Mouse (Mus musculus): ENCODE measurements around the gene Sprr2a1.
"Not testable (repeated sequence)": the region's sequence is repeated elsewhere in the genome, so short reads cannot be mapped to it uniquely, and the experiment has no call there.

Gene Sprr2a1

DNA sequence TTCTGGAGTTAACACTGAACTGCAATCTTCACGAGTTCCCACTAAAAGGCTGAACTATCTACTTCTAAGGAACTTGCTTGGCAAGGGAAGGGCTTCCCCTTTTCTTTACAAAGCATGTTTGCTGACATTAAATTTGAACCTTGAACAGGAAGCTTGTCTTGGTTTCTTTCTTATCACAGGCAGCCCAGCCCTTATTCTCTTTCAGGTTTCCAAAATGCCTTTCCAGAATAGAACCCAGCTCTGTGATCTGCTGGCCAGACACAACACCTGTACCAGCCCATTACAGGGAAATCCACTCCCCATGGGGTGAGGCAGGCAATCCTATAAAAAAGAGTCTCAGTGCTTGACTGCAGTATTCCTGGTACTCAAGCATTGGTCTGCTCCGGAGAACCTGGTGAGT lies at the start of gene Sprr2a1, which contains the start of gene Sprr2a2:
Sprr2a1 (plus strand) TSS at position 231 of the 400 bp plus-strand sequence.
Sprr2a2 (plus strand) TSS at position 352 of the 400 bp plus-strand sequence.
- DNase-seq (ENCODE audit: low read depth, low spot score) = not testable (repeated sequence)

DNA sequence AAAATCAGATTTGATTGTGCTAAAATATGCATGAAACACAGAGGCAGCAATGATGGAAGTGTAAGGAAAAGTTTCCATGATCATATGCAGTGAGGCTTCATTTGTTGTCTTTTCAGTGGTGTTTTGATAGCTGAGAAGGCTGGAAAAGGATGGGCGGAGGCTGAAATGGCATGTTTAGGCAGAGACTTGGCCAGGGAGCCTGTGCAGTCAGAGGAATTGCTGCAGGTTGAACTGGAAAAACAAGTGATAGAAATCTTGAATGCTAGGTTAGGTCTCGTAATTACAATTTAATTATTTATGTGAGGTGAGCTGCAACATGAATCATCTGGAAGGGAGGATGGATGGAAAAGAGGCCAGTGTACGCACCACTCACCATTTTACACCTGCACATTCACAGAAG lies 45.8 kb upstream of the Sprr2a1 start:
- DNase-seq (ENCODE audit: low read depth, low spot score) = no peak

DNA sequence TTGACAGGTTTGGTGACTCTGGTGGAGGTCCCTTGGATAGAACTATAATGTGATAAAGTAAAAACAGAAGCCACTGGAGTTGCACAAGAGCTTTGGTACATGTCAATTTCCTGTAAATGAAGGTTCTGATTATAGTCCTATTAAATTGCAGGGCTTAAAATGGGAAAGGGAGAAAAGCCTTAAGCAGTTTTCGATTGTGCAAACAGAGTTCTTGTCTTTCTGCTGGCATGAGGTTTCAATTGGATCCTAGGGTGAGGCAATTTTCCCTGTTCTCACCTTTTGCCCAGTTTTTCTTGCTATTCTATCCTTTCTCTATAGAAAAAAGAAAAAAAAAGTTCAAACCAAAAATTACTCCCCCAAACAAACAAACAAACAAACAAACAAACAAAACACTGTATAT lies 38.7 kb upstream of the Sprr2a1 start:
- no peak for DNase-seq (ENCODE audit: low read depth, low spot score)

DNA sequence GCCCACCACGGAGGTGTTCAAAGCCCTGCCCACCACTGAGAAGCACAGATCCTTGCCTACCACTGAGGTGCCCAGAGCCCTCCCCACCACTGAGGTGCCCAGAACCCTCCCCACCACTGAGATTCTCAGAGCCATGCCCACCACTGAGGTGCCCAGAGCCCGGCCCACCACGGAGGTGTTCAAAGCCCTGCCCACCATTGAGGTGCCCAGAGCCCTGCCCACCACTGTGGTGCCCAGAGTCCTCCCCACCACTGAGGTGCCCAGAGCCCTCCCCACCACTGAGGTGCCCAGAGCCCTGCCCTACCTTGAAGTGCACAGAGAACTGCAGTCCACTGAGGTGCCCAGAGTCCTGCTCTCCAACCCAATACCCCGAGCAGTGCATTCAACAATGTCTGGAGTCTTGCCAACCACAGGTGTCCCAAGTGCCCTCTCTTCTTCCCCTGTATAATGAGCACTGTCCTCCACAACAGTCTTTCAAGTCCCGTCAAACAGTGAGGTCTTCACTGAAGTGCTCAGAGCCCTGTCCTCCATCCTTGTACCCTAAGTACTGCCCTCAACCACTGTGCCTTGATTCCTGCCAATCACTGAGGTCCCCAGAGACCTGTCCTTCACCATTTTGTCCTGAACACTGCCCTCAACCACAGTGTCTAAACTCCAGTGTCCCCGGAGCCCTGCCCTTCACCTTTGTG lies 19.9 kb upstream of the Sprr2a1 start:
- DNase-seq (ENCODE audit: low read depth, low spot score) = no peak

DNA sequence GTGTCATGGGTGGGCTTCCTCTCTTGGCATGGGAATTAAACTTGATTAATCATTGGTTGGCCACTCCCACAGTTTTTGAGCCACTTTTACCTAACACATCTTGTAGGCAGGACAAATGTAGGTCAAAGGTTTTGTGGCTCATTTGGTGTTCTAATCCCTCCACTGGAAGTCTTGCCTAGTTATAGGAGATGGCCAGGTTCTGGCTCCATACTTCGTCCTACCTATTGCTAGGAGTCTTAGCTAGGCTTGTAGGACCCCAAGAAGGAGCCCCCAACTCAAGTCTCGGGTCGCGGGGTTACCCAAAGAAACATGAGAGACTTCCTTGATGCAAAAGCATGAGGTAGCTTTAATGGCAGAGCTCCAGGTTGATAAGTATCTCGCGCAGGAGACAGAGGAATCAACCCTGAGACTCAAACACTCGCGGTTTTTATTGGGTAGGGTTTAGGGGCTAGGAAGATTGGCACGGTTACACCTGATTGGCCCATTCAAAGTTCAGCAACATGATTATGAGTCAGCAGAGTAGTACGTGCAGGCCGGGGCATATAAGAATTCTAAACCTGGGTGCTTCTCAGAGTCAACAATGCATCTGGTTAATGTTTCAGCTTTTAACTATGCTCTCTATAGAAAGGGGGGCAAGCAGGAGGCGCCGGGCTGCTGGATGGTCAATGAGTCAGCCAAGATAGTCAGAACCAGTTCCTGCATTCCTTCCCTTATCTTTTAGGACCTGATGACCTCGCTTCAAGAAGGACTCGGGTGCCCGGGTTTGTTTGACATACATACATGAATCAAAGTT lies 4.3 kb upstream of the Sprr2a1 start:
- DNase-seq (ENCODE audit: low read depth, low spot score) = not testable (repeated sequence)

DNA sequence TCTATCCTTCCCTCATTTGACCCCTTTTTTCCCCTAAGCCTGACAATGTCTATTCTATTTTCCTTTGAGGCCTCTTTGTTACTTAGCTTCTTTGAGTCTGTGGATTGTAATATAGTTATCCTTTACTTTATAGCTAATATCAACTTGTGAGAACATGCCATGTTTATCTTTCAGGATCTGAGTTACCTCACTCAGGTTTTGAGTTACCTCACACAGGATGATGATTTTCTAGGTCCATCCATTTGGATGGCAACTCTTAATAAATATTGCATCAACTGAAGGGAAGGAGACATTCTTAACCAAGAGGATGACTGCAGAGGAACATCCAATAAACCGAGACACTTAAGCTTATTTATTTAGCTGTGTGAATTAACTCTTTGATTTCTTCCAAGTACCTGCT lies 3.5 kb upstream of the Sprr2a1 start:
- DNase-seq (ENCODE audit: low read depth, low spot score) = not testable (repeated sequence)

DNA sequence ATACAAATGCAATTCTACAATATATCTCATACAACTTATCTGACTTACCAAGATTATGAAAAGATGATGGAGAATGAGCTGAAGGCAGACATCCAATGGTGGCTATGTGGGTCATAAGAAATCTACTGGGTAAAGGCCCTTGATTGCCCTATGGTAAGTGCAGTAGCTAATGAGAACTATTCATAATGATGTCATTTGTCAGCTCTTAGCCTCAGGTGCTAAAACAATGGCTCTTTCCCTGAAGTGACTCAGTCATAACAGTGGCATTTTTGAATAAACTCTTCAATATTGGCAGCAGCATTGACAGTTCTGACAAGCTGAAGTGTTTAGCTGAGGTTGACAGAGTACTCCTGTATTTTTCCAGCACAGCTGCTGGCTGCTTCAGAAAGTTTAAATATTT lies 1.9 kb upstream of the Sprr2a1 start:
- not testable (repeated sequence) for DNase-seq (ENCODE audit: low read depth, low spot score)

DNA sequence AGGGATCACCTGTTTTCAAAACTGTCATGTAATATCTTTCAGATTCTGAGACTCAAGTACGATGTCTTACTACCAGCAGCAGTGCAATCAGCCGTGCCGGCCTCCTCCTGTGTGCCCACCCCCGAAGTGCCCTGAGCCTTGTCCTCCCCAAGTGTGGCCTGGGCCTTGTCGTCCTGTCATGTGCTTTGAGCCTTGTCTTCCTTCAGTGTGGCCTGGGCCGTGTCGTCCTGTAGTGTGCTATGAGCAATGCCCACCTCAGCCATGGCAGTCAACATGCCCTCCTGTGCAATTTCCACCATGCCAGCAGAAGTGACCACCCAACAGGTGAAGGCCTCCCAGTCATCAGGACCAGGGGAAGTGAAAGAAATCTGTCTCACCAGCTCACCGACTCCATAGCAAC lies 3.4 kb downstream of the Sprr2a1 start:
- not testable (repeated sequence) for DNase-seq (ENCODE audit: low read depth, low spot score)

DNA sequence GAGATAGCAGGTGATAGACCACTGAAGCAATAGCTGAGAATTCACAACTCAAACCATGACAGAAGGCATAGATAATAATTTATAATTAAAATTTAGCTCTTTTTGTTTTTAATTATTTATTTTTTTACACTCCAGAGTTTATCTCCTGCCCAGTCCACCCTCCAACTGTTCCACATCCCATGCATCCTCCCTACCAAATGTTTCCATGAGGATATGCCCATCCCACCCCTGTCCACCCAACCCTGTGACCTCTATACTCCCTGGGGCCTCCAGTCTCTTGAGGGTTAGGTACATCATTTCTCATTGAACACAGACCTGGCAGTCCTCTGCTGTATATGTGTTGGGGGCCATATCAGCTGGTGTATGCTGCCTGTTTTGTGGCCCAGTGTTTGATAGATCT lies 8.1 kb downstream of the Sprr2a1 start:
- not testable (repeated sequence) for DNase-seq (ENCODE audit: low read depth, low spot score)

DNA sequence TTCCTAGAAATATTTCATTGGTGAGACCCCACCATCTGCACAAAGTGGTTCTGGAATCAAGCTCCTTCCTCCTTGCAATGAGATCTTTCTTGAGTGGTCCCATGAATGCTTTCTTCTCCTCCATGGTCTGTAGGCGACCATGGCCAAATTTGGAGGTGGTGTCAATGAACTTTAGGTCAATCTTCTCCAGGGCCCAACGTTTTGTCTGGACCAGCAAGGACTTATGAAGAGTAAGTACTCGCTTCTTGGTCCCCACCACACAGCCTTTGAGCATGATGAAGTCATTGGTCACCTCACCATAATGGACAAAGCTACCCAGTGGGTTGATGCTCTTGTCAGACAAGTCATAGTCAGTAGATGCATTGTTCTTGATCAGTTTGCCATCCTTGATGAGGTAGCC lies 11.8 kb downstream of the Sprr2a1 start:
- DNase-seq (ENCODE audit: low read depth, low spot score) = not testable (repeated sequence)

DNA sequence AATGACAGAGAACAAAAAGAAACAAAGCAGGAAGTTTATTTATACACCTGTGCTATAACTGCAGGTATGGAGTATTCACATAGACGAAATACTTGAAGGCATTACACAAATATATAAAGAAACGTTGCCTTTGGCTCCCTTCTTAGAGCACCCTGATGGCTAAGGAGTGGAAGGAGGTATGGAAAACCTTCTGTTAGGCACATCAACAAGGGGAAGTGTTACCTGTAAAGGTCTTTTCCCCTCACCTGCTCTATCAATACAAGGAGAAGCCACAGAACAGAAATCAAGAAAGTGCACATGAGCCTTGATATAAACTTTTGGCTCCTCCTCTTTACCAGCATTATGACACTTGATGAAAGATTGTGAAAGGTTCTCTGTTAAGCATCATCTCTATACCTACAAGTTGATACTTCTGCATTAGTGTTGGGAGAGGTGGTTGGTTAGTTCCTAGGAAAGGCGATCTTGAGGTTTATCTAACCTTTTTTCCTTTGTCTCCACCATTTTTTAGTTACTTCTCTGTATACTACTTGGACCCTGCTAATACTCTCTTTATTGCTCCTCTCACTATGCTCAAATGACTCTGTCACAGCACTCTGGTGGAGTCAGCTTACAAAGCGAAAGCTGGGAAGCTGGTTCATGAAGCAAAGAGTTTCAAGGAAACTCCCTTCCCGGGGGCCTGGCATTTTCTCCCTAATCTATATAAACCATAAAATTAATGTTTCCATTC lies 21.0 kb downstream of the Sprr2a1 start:
- not testable (repeated sequence) for DNase-seq (ENCODE audit: low read depth, low spot score)

DNA sequence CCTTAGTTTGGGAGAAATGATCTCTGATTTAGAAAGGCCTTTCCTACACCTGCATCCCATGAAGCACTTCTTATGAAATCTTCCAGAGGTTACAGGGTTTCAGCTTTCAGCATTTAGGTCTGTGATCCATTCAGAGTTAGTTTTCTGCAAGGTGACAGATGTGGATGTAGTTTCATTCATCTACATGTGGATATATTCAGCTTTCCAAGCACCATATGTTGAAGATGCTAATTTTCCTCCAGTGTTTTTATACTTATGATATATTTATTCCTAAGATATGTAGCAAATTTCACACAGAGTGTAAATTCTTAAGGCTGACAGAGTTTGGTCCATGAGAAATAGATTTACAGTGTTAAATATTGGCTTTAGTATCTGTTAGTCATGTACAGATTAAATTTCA lies 23.1 kb downstream of the Sprr2a1 start:
- not testable (repeated sequence) for DNase-seq (ENCODE audit: low read depth, low spot score)

DNA sequence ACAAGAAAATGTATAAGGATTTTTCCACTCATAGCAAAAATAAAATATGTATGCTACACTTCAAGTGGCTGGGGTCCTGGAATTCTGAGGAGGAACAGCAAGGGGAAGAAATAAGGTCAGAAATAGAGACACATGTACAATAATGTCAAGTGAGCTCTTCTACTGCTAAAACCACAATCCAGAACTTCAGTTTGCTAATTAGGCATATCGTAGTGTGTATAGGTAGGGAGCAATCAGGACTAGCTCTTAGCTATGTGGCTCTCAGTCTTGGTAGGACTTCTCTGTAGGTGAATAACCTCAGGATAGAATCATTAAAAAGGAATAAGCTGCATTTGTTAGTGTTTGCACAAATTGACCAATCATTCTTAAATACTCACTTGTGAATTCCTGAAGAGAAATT lies 23.6 kb downstream of the Sprr2a1 start:
- DNase-seq (ENCODE audit: low read depth, low spot score) = not testable (repeated sequence)

DNA sequence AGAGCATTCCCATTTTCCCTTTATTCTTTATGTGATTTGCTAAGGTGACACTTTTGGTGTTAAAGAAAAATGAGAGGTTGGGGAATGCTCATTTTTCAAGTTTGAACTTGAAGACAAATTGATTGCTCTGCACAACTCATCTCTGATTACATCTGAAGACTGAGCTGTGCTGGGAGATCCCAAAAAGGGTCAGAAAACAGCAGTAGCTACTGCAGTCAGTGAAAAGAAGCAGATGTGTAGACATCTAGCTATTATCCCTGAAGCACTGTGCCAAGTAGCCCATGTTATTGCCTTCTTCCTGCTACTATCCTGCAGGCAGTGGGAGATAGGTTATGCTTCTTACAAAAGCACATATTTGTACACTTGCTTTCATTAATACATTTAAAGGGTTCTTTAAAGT lies 29.2 kb downstream of the Sprr2a1 start:
- not testable (repeated sequence) for DNase-seq (ENCODE audit: low read depth, low spot score)

DNA sequence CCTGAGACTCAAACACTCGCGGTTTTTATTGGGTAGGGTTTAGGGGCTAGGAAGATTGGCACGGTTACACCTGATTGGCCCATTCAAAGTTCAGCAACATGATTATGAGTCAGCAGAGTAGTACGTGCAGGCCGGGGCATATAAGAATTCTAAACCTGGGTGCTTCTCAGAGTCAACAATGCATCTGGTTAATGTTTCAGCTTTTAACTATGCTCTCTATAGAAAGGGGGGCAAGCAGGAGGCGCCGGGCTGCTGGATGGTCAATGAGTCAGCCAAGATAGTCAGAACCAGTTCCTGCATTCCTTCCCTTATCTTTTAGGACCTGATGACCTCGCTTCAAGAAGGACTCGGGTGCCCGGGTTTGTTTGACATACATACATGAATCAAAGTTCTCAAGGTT lies 30.6 kb downstream of the Sprr2a1 start:
- not testable (repeated sequence) for DNase-seq (ENCODE audit: low read depth, low spot score)

DNA sequence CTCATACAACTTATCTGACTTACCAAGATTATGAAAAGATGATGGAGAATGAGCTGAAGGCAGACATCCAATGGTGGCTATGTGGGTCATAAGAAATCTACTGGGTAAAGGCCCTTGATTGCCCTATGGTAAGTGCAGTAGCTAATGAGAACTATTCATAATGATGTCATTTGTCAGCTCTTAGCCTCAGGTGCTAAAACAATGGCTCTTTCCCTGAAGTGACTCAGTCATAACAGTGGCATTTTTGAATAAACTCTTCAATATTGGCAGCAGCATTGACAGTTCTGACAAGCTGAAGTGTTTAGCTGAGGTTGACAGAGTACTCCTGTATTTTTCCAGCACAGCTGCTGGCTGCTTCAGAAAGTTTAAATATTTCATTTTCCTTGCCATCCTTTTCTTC lies 32.9 kb downstream of the Sprr2a1 start:
- not testable (repeated sequence) for DNase-seq (ENCODE audit: low read depth, low spot score)

DNA sequence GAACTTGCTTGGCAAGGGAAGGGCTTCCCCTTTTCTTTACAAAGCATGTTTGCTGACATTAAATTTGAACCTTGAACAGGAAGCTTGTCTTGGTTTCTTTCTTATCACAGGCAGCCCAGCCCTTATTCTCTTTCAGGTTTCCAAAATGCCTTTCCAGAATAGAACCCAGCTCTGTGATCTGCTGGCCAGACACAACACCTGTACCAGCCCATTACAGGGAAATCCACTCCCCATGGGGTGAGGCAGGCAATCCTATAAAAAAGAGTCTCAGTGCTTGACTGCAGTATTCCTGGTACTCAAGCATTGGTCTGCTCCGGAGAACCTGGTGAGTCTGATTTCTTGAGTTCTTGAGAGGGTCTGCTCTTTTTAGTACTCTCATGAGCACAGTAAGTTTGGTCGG lies 34.9 kb downstream of the Sprr2a1 start:
- DNase-seq (ENCODE audit: low read depth, low spot score) = not testable (repeated sequence)

DNA sequence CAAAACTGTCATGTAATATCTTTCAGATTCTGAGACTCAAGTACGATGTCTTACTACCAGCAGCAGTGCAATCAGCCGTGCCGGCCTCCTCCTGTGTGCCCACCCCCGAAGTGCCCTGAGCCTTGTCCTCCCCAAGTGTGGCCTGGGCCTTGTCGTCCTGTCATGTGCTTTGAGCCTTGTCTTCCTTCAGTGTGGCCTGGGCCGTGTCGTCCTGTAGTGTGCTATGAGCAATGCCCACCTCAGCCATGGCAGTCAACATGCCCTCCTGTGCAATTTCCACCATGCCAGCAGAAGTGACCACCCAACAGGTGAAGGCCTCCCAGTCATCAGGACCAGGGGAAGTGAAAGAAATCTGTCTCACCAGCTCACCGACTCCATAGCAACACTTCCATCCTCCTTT lies 38.3 kb downstream of the Sprr2a1 start:
- DNase-seq (ENCODE audit: low read depth, low spot score) = not testable (repeated sequence)

DNA sequence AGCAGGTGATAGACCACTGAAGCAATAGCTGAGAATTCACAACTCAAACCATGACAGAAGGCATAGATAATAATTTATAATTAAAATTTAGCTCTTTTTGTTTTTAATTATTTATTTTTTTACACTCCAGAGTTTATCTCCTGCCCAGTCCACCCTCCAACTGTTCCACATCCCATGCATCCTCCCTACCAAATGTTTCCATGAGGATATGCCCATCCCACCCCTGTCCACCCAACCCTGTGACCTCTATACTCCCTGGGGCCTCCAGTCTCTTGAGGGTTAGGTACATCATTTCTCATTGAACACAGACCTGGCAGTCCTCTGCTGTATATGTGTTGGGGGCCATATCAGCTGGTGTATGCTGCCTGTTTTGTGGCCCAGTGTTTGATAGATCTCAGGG lies 42.9 kb downstream of the Sprr2a1 start:
- not testable (repeated sequence) for DNase-seq (ENCODE audit: low read depth, low spot score)

DNA sequence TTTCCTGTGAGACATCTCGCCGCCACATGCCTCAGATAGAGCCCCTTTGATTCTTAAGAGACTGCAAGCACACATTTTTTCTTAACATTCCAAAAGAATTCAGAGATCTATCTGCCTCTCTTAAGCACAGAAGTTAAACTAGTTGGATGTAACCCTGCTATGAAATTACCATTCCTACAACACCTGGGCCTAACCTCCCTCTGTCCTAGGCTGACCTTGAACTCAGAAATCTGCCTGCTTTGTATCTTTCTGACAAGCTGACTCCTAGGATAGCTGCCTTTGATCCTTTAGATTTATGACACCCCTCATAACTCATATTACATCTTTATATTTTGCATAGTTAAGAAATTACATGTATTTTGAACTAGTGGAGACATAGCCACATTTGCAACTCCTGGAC lies 47.9 kb downstream of the Sprr2a1 start:
- DNase-seq (ENCODE audit: low read depth, low spot score) = not testable (repeated sequence)

Data from CD4-positive, CD25-positive, alpha-beta regulatory T cell, adult 2 months (primary cell).